Mouse (Mus musculus): ENCODE data around the gene Maml2. TPM values are rescaled to one million over a fixed set of nuclear protein-coding genes. Genes with fewer than 3 reads are reported as not detected.

Maml2 gene
- polyA plus RNA-seq, 1 experiment, result 1.5 TPM

DNA sequence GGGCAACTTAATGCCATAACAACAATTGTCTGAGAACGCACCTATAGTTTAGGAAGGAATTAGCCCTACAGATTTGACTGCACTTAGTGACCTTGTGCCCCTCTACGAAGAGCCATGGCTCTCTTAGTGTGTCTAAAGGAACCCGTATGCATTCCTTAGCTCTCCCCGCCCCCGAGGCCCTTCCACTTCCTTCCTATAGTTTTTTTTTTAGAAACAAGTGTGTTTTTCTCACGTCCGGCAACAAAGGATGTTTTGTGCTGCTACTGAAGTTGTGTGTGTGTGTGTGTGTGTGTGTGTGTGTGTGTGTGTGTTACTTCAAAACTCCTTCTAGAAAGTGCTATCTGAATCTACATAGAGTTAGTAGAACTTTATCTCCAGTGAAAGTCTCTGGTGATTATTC lies 172.3 kb downstream of the Maml2 start:
- H3K27me3 ChIP-seq (ENCODE audit: control insufficient read depth, insufficient read depth, insufficient read length), result no peaks in the 10 kb centered on the region
- H3ac ChIP-seq (ENCODE audit: control insufficient read depth, insufficient read length, low read depth), result no peak overlapping the region
- TF ChIP-seq MAX (IDR thresholded peaks at IDR 0.05) (no peak), MYOD1 (IDR thresholded peaks at IDR 0.05; ENCODE audit: control insufficient read depth, insufficient read length, low read depth) (no peak), MYOG (IDR thresholded peaks at IDR 0.05; ENCODE audit: control insufficient read depth, extremely low read depth, insufficient read length) (no peak), FOSL1 (IDR thresholded peaks at IDR 0.05; ENCODE audit: insufficient read depth, low read length, poor library complexity, severe bottlenecking) (no peak), CEBPB (IDR thresholded peaks at IDR 0.05; ENCODE audit: low read depth) (no peak), USF1 (IDR thresholded peaks at IDR 0.05; ENCODE audit: low read depth) (no peak), CTCF (IDR thresholded peaks at IDR 0.05; ENCODE audit: control insufficient read depth, insufficient read depth, insufficient read length) (no peak)

DNA sequence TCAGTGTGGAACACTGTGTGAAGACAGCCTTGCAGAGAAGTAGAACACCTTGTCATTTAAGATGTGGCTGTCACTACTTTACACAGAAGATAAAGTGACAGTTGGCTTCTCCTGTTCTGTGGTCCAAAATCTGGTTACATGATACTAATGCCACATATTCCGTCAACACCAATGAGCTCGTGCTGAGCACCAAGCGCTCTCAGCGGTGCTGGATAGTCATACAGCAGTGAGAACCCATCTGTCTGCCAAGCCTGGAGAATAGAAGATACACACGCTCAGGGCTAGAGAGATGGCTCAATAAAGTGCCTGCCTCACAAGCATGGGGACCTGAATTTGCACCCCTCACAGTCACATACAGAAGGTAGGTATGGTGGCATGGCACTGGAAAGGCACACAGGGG lies 177.2 kb downstream of the Maml2 start:
- no peak overlapping the region for H3K4me3 ChIP-seq (ENCODE audit: insufficient read depth, poor library complexity, severe bottlenecking)
- H3K36me3 ChIP-seq (ENCODE audit: control insufficient read depth, insufficient read depth), result no peaks in the 10 kb centered on the region
- no peak overlapping the region for H3ac ChIP-seq (ENCODE audit: control insufficient read depth, insufficient read length, low read depth)
- no peaks in the 10 kb centered on the region for H3K27me3 ChIP-seq (ENCODE audit: control insufficient read depth, insufficient read depth, insufficient read length)
- TF ChIP-seq MAX (IDR thresholded peaks at IDR 0.05), result no peak
- TF ChIP-seq MYOG (IDR thresholded peaks at IDR 0.05; ENCODE audit: control insufficient read depth, extremely low read depth, insufficient read length), result no peak
- no peak for TF ChIP-seq FOSL1 (IDR thresholded peaks at IDR 0.05; ENCODE audit: insufficient read depth, low read length, poor library complexity, severe bottlenecking)
- TF ChIP-seq USF1 (IDR thresholded peaks at IDR 0.05; ENCODE audit: low read depth), result no peak
- no peak for TF ChIP-seq CEBPB (IDR thresholded peaks at IDR 0.05; ENCODE audit: low read depth)
- TF ChIP-seq MYOD1 (IDR thresholded peaks at IDR 0.05; ENCODE audit: control insufficient read depth, insufficient read length, low read depth), result no peak
- no peak for TF ChIP-seq CTCF (IDR thresholded peaks at IDR 0.05; ENCODE audit: control insufficient read depth, insufficient read depth, insufficient read length)
- no peaks in the 10 kb centered on the region for H3K79me2 ChIP-seq (ENCODE audit: control insufficient read depth, insufficient read depth)
- no peaks in the 10 kb centered on the region for H3K79me3 ChIP-seq (ENCODE audit: low read depth)

More for the DNA sequence above, 172.3 kb downstream of the Maml2 start:
- H3K79me3 ChIP-seq (ENCODE audit: low read depth), result no peaks in the 10 kb centered on the region
- no peaks in the 10 kb centered on the region for H3K36me3 ChIP-seq (ENCODE audit: control insufficient read depth, insufficient read depth)
- no peaks in the 10 kb centered on the region for H3K79me2 ChIP-seq (ENCODE audit: control insufficient read depth, insufficient read depth)
- no peak overlapping the region for H3K4me3 ChIP-seq (ENCODE audit: insufficient read depth, poor library complexity, severe bottlenecking)

DNA sequence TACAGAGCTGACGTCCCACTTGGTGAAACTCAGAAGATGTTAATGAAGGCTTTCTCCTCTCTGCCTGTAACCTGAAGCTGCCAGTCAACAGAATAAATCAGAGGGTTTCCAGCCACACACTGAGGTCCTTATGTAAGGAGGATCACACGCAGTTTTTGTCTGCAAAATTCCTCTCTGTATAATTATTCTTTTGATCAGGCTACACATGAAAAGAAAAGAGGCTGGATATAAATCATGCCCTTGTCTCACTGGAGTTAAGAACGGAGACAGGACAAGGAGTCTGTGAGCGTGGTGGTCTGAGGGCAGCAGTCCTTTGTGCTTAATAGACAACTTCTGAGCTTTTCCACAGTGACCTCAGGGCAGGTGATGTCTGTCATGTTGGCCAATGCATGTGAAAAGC lies 181.5 kb downstream of the Maml2 start:
- no peak for TF ChIP-seq CEBPB (IDR thresholded peaks at IDR 0.05; ENCODE audit: low read depth)
- TF ChIP-seq FOSL1 (IDR thresholded peaks at IDR 0.05; ENCODE audit: insufficient read depth, low read length, poor library complexity, severe bottlenecking), result no peak
- no peak for TF ChIP-seq MYOG (IDR thresholded peaks at IDR 0.05; ENCODE audit: control insufficient read depth, extremely low read depth, insufficient read length)
- TF ChIP-seq MYOD1 (IDR thresholded peaks at IDR 0.05; ENCODE audit: control insufficient read depth, insufficient read length, low read depth), result no peak
- TF ChIP-seq MAX (IDR thresholded peaks at IDR 0.05), result no peak
- no peak for TF ChIP-seq CTCF (IDR thresholded peaks at IDR 0.05; ENCODE audit: control insufficient read depth, insufficient read depth, insufficient read length)
- TF ChIP-seq USF1 (IDR thresholded peaks at IDR 0.05; ENCODE audit: low read depth), result no peak

DNA sequence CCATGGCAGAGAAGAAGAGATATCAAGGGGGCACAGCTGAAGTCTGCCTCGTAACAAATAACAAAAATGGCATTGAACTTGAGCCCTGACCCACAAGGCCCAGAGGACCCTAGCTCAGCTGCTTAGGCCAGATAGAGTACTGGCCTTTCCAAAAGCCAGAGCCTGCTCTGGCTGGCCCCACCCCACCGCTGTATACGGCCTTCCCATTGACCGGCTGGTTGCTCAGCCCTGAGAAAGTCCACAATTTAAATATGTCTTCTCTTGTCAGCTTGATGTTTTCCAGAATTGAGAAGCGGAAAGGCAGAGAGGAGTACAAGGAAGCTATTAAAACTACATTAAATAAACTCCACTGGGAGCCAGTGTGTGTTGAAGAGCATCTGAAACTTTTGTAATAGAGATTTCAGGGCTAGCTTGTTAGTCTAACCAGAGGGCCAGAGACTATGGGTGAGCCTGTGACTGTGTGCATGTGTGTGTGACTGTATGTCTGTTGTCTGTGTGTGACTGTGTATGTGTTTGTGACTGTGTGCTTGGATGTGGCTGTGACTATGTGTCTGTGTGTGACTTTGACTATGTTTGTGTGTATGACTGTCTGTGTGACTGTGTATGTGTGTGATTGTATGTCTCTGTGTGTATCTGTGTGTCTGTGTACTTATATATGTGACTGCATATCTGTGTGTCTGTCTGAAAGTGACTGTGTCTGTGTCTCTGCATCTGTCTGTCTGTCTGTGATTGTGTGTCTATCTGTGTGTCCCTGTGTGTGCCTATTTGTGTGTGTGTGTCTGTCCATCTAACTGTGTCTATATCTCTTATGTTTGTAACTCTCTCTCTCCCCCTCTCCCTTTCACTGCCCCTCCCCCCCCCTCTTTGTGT lies 185.7 kb downstream of the Maml2 start:
- no peaks in the 10 kb centered on the region for H3K36me3 ChIP-seq (ENCODE audit: control insufficient read depth, insufficient read depth)
- no peak overlapping the region for H3ac ChIP-seq (ENCODE audit: control insufficient read depth, insufficient read length, low read depth)
- no peaks in the 10 kb centered on the region for H3K27me3 ChIP-seq (ENCODE audit: control insufficient read depth, insufficient read depth, insufficient read length)
- no peaks in the 10 kb centered on the region for H3K79me3 ChIP-seq (ENCODE audit: low read depth)
- TF ChIP-seq CEBPB (IDR thresholded peaks at IDR 0.05; ENCODE audit: low read depth) (no peak), CTCF (IDR thresholded peaks at IDR 0.05; ENCODE audit: control insufficient read depth, insufficient read depth, insufficient read length) (no peak), MAX (IDR thresholded peaks at IDR 0.05) (no peak), MYOG (IDR thresholded peaks at IDR 0.05; ENCODE audit: control insufficient read depth, extremely low read depth, insufficient read length) (no peak), USF1 (IDR thresholded peaks at IDR 0.05; ENCODE audit: low read depth) (no peak), FOSL1 (IDR thresholded peaks at IDR 0.05; ENCODE audit: insufficient read depth, low read length, poor library complexity, severe bottlenecking) (no peak), MYOD1 (IDR thresholded peaks at IDR 0.05; ENCODE audit: control insufficient read depth, insufficient read length, low read depth) (no peak)
- H3K79me2 ChIP-seq (ENCODE audit: control insufficient read depth, insufficient read depth), result no peaks in the 10 kb centered on the region
- no peak overlapping the region for H3K4me3 ChIP-seq (ENCODE audit: insufficient read depth, poor library complexity, severe bottlenecking)

More for the DNA sequence above, 181.5 kb downstream of the Maml2 start:
- Histone ChIP-seq H3K36me3 (ENCODE audit: control insufficient read depth, insufficient read depth) (no peaks in the 10 kb centered on the region), H3ac (ENCODE audit: control insufficient read depth, insufficient read length, low read depth) (no peak overlapping the region), H3K79me2 (ENCODE audit: control insufficient read depth, insufficient read depth) (no peaks in the 10 kb centered on the region), H3K79me3 (ENCODE audit: low read depth) (no peaks in the 10 kb centered on the region), H3K4me3 (ENCODE audit: insufficient read depth, poor library complexity, severe bottlenecking) (no peak overlapping the region), H3K27me3 (ENCODE audit: control insufficient read depth, insufficient read depth, insufficient read length) (no peaks in the 10 kb centered on the region)

DNA sequence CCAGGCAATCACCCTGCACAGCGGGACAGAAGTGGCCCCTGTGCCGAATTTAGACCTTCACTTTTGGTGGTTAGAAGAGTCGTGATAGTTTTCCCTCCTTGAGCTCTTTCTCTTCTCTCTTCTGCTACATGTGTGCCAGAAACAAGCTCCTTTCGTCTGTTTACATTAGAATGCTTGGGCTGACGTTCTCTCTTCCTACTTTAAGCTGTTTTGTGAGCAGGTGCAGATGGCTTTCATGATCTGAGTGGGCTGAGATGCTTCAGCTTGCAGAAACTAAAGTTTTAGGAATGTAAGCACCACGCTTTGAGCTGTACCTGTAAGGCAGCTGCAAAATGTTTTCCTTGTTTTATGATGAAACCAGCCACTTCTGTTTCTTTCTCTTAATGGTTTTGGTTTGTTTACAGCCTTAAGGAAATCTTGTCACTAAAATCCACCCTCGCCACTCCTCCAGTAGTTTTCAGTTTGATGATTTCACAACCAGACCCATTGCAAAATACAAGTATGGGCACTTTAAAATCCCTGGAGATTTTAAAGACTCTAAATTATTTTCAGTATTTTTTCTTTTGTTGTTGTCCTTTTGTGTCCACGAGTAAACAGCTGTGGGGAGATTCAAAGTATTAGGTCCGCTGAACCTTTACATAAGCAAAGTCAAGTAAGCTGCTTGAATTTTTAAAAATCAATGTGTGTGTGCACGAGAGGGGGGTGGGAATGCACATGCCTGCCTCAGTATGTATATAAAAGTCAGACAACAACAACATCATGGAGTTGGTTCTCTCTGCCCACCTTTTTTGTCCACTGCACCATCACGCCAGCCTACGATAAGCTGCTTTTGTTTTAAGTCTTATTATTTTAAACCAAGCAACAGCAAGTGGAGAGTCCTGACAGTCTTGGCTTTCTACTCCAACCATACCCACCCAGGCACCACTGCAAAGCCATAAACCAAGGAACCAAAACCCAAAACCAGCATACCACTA lies 186.8 kb downstream of the Maml2 start:
- Histone ChIP-seq H3K79me2 (ENCODE audit: control insufficient read depth, insufficient read depth) (no peaks in the 10 kb centered on the region), H3K4me3 (ENCODE audit: insufficient read depth, poor library complexity, severe bottlenecking) (no peak overlapping the region), H3K36me3 (ENCODE audit: control insufficient read depth, insufficient read depth) (no peaks in the 10 kb centered on the region), H3ac (ENCODE audit: control insufficient read depth, insufficient read length, low read depth) (no peak overlapping the region), H3K79me3 (ENCODE audit: low read depth) (no peaks in the 10 kb centered on the region), H3K27me3 (ENCODE audit: control insufficient read depth, insufficient read depth, insufficient read length) (no peaks in the 10 kb centered on the region)
- TF ChIP-seq MYOD1 (IDR thresholded peaks at IDR 0.05; ENCODE audit: control insufficient read depth, insufficient read length, low read depth) (no peak), CEBPB (IDR thresholded peaks at IDR 0.05; ENCODE audit: low read depth) (no peak), CTCF (IDR thresholded peaks at IDR 0.05; ENCODE audit: control insufficient read depth, insufficient read depth, insufficient read length) (no peak), MAX (IDR thresholded peaks at IDR 0.05) (no peak), MYOG (IDR thresholded peaks at IDR 0.05; ENCODE audit: control insufficient read depth, extremely low read depth, insufficient read length) (no peak), USF1 (IDR thresholded peaks at IDR 0.05; ENCODE audit: low read depth) (no peak), FOSL1 (IDR thresholded peaks at IDR 0.05; ENCODE audit: insufficient read depth, low read length, poor library complexity, severe bottlenecking) (no peak)

Data from C2C12 (cell line).